Mouse (Mus musculus) kidney, embryonic 14.5 days (tissue): Measurements from ENCODE around the gene Rab11fip4. TPM values are rescaled to one million over a fixed set of nuclear protein-coding genes. Genes with fewer than 3 reads are reported as not detected.
A peak's percentile ranks its signal among the peaks of the same experiment; 100 is the strongest.
"Not testable (repeated sequence)": the region's sequence is repeated elsewhere in the genome, so short reads cannot be mapped to it uniquely, and the experiment has no call there.

Experiments
- ATAC-seq: fragments of 200-750 bp; cut with Nextera tagmentation; 2 replicates; pipeline ENCODE4 v1.8.0; 2017; ENCODE audit warnings: moderate number of reproducible peaks, mild to moderate bottlenecking, moderate TSS enrichment, moderate library complexity; ENCODE audit not compliant: low FRiP score, low TSS enrichment
- H3K27ac ChIP-seq: fragments of 300-500 bp; sonication (generic); 2 replicates; pipeline ENCODE4 v1.5.1; 2014; ENCODE audit warnings: low read depth, mild to moderate bottlenecking, low read length, moderate library complexity, mixed read lengths
- H3K27me3 ChIP-seq: fragments of 300-500 bp; sonication (generic); 2 replicates; pipeline ENCODE4 v1.6.1; 2014; ENCODE audit warnings: mild to moderate bottlenecking, low read length; ENCODE audit not compliant: control insufficient read depth, insufficient read depth
- H3K36me3 ChIP-seq: fragments of 300-500 bp; sonication (generic); 2 replicates; pipeline ENCODE4 v1.6.1; 2014; ENCODE audit warnings: low read length, mixed read lengths; ENCODE audit not compliant: control insufficient read depth, insufficient read depth
- H3K4me1 ChIP-seq: fragments of 300-500 bp; sonication (generic); 2 replicates; pipeline ENCODE4 v1.6.1; 2014; ENCODE audit warnings: low read length, mixed read lengths; ENCODE audit not compliant: control insufficient read depth, insufficient read depth
- H3K4me2 ChIP-seq: fragments of 300-500 bp; sonication (generic); replicated peaks from 2 replicates; pipeline ENCODE4 v1.6.1; 2014; ENCODE audit warnings: low read depth, mild to moderate bottlenecking, low read length
- H3K4me3 ChIP-seq: fragments of 300-500 bp; sonication (generic); 2 replicates; pipeline ENCODE4 v1.5.1; 2014; ENCODE audit warnings: mild to moderate bottlenecking, low read length
- H3K9ac ChIP-seq: fragments of 300-500 bp; sonication (generic); 2 replicates; pipeline ENCODE4 v1.6.1; 2014; ENCODE audit warnings: low read depth, mild to moderate bottlenecking, low read length, moderate library complexity
- H3K9me3 ChIP-seq: fragments of 300-500 bp; sonication (generic); 2 replicates; pipeline ENCODE4 v1.6.1; 2016; ENCODE audit warnings: low read length; ENCODE audit not compliant: control insufficient read depth
- WGBS: fragments of 180-500 bp; shearing (Covaris S2); extraction: QIAGEN DNeasy Blood & Tissue Kit; methylation state at CpG from one replicate; pipeline ENCODE4 v1.1.7; 2014; 5-methylcytosine and 5-hydroxymethylcytosine counted together
- polyA plus RNA-seq: library from polyadenylated mRNA; unstranded; fragments of >200 nt; fragmentation: Nextera tagmentation; extraction: Ambion mirVana; gene quantifications from 2 replicates; pipeline ENCODE4 v1.2.1, GENCODE M21; 2014

Gene Rab11fip4
- polyA plus RNA-seq, 1 experiment from 2014 or later, result 7.1 TPM

DNA sequence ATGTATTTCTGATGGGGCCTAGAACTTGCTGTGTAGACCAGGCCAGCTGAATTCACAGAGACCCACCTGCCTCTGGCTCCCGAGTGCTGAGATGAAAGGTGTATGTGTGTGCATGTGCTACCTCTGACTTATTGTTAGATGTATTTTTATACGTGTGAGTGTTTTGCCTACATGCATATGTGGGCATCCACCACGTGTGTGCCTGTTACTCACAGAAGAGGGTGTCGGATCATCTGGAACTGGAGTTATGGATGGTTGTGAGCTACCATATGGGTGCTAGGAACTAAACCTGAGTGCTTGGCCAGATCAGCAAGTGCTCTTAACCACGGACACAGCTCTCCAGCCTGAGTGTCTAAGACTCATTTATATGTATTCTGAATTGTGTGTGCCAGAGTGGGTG lies 90.2 kb downstream of the Rab11fip4 start:
- no peak overlapping the region for H3K9ac ChIP-seq
- no peaks in the 10 kb centered on the region for H3K4me1 ChIP-seq
- H3K4me2 ChIP-seq, result no peak overlapping the region
- WGBS, result 88% methylated on average over 5 of the region's 5 CpGs
- no peak for ATAC-seq
- no peaks in the 10 kb centered on the region for H3K36me3 ChIP-seq
- no peaks in the 10 kb centered on the region for H3K9me3 ChIP-seq
- no peak overlapping the region for H3K4me3 ChIP-seq
- no peak overlapping the region for H3K27ac ChIP-seq
- no peaks in the 10 kb centered on the region for H3K27me3 ChIP-seq

- no peak overlapping the region; the same call in 1 of the 2 replicates for H3K9ac ChIP-seq
- H3K36me3 ChIP-seq, result no peaks in the 10 kb centered on the region
- H3K4me2 ChIP-seq, result no peak overlapping the region
- H3K4me3 ChIP-seq, result no peak overlapping the region
- no peaks in the 10 kb centered on the region for H3K4me1 ChIP-seq
- 50% methylated on average over 3 of the region's 3 CpGs for WGBS
- no peak for ATAC-seq
- no peaks in the 10 kb centered on the region for H3K9me3 ChIP-seq
- no peak overlapping the region for H3K27ac ChIP-seq
- no peaks in the 10 kb centered on the region for H3K27me3 ChIP-seq
Measured at GRCm38 (mm10) chr11:79681798-79682197, 90.8 kb downstream of the Rab11fip4 start.

- 87% methylated on average over 11 of the region's 11 CpGs for WGBS
- no peak for ATAC-seq
- H3K36me3 ChIP-seq, result 0 out of 2 replicates have a peak, but pooled peaks cover 5% of the 10 kb centered on the region
- H3K4me1 ChIP-seq, result no peaks in the 10 kb centered on the region
- H3K9ac ChIP-seq, result no peak overlapping the region
- no peaks in the 10 kb centered on the region for H3K9me3 ChIP-seq
- no peak overlapping the region for H3K4me2 ChIP-seq
- H3K27me3 ChIP-seq, result no peaks in the 10 kb centered on the region
- no peak overlapping the region for H3K4me3 ChIP-seq
- no peak overlapping the region for H3K27ac ChIP-seq
Measured at GRCm38 (mm10) chr11:79685109-79685508, 94.1 kb downstream of the Rab11fip4 start.

GRCm38 (mm10) chr11:79686501-79687121 lies 95.6 kb downstream of the Rab11fip4 start:
- Histone ChIP-seq H3K36me3 (0 out of 2 replicates have a peak, but pooled peaks cover 13% of the 10 kb centered on the region), H3K9me3 (no peaks in the 10 kb centered on the region)

GRCm38 (mm10) chr11:79689916-79690315 lies 98.9 kb downstream of the Rab11fip4 start:
- H3K4me1 ChIP-seq, result no peaks in the 10 kb centered on the region
- 77% methylated on average over 1 of the region's 1 CpGs for WGBS
- no peak overlapping the region for H3K4me3 ChIP-seq
- ATAC-seq, result no peak
- no peaks in the 10 kb centered on the region for H3K27me3 ChIP-seq
- peaks cover 16% of the 10 kb centered on the region; the same call in 1 of the 2 replicates for H3K36me3 ChIP-seq
- H3K9me3 ChIP-seq, result no peaks in the 10 kb centered on the region
- no peak overlapping the region for H3K9ac ChIP-seq
- no peak overlapping the region for H3K27ac ChIP-seq
- no peak overlapping the region for H3K4me2 ChIP-seq

More at GRCm38 (mm10) chr11:79686501-79687121, 95.6 kb downstream of the Rab11fip4 start:
- Histone ChIP-seq H3K4me3 (no peak overlapping the region), H3K4me1 (no peaks in the 10 kb centered on the region), H3K27me3 (no peaks in the 10 kb centered on the region), H3K4me2 (no peak overlapping the region), H3K9ac (no peak overlapping the region), H3K27ac (no peak overlapping the region)
- peak; percentile 71 for ATAC-seq
- WGBS, result 71% methylated on average over 26 of the region's 26 CpGs

DNA sequence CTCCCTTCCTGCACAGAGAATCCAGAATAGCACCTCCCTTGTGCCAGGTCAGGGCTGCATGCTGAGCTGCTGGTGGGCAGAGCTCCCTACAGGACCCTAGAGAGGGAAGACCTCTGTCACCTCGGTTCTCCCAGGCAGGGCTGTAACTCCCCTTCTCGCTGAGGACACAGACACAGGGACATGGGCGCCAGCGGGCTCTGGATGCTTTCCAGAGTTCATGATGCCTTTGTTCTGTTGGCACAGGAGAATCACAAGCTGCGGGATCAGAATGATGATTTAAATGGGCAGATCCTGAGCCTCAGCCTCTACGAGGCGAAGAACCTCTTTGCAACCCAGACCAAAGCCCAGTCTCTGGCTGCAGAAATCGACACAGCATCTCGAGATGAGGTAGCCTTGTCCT lies 100.5 kb downstream of the Rab11fip4 start:
- WGBS, result 91% methylated on average over 9 of the region's 9 CpGs
- Histone ChIP-seq H3K27ac (no peak overlapping the region), H3K4me1 (no peaks in the 10 kb centered on the region), H3K27me3 (no peaks in the 10 kb centered on the region), H3K36me3 (peaks cover 16% of the 10 kb centered on the region; the same call in 1 of the 2 replicates), H3K9ac (no peak overlapping the region), H3K4me3 (no peak overlapping the region), H3K9me3 (no peaks in the 10 kb centered on the region), H3K4me2 (no peak overlapping the region)
- no peak for ATAC-seq

GRCm38 (mm10) chr11:79696390-79697307 lies 105.6 kb downstream of the Rab11fip4 start:
- 53% methylated on average over 19 of the region's 19 CpGs for WGBS
- no peak for ATAC-seq
- H3K4me2 ChIP-seq, result no peak overlapping the region
- no peak overlapping the region for H3K4me3 ChIP-seq
- no peak overlapping the region for H3K27ac ChIP-seq
- H3K9ac ChIP-seq, result no peak overlapping the region
- no peaks in the 10 kb centered on the region for H3K9me3 ChIP-seq
- H3K4me1 ChIP-seq, result no peaks in the 10 kb centered on the region
- H3K27me3 ChIP-seq, result no peaks in the 10 kb centered on the region
- peaks cover 3% of the 10 kb centered on the region for H3K36me3 ChIP-seq

DNA sequence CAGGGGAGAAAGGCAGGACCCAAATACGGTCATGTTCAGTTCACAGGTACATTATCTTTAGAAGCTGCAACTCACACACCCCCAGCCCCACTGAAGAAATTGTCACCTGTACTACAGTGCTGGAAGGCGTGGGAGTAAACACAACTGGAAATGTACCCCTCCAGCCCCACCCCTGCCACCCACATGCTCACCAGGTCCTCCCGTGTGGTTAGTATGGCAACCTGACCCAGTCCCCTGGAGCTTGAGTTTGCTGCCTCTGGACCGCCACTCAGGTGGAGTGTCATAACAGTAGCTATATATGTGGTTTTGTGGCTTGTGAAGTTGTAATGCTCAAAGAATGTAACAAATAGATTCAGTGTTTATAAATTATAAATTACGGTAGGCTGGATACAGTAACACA lies 107.1 kb downstream of the Rab11fip4 start:
- no peak overlapping the region for H3K9ac ChIP-seq

DNA sequence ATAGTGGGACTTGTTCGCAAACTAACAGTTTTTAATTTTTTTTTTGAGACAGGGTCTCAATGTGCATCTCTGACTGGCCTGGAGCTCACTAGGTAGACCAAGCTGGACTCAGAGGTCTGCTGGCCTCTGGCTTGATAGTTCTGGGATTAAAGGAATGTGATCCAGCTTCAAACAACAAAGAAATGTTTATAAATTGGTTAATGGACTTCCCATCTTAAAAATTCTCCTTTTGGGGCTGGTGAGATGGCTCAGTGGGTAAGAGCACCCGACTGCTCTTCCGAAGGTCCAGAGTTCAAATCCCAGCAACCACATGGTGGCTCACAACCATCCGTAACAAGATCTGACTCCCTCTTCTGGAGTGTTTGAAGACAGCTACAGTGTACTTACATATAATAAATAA lies 107.5 kb downstream of the Rab11fip4 start:
- not testable (repeated sequence) for H3K36me3 ChIP-seq, H3K4me2 ChIP-seq, H3K4me3 ChIP-seq, H3K27me3 ChIP-seq, H3K4me1 ChIP-seq, H3K9ac ChIP-seq, H3K27ac ChIP-seq, H3K9me3 ChIP-seq, ATAC-seq
- WGBS, result 96% methylated on average over 3 of the region's 4 CpGs

More for the DNA sequence above, 107.1 kb downstream of the Rab11fip4 start:
- H3K36me3 ChIP-seq, result no peaks in the 10 kb centered on the region; the same call in 1 of the 2 replicates
- no peak overlapping the region for H3K4me3 ChIP-seq
- H3K4me2 ChIP-seq, result no peak overlapping the region
- no peak overlapping the region for H3K27ac ChIP-seq
- no peaks in the 10 kb centered on the region for H3K27me3 ChIP-seq
- WGBS, result 76% methylated on average over 5 of the region's 5 CpGs
- no peaks in the 10 kb centered on the region for H3K9me3 ChIP-seq
- peaks cover 3% of the 10 kb centered on the region; the same call in 1 of the 2 replicates for H3K4me1 ChIP-seq
- ATAC-seq, result no peak
